Mouse (Mus musculus): ENCODE results near the gene Gm17349.

DNA sequence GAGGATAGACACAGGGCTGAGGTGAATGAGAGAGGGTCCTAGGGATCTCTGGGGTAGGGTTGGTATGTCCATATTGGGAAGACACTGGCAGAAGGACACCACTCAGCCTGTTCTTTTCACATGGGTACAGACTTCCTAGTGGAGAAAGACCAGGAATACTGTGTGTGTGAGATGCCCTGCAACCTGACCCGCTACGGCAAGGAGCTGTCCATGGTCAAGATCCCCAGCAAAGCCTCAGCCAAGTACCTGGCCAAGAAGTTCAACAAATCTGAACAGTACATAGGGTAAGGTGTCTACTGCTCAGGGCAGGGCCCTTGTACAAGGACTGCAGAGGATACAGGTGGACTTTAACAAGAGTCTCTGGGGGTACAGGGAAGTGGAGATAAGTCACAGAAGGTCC, 8.0 kb downstream of the Gm17349 start:
- TF ChIP-seq POLR2A (IDR thresholded peaks at IDR 0.05; ENCODE audit: control insufficient read depth, low read depth, low read length), result no peak
- TF ChIP-seq CTCF (IDR thresholded peaks at IDR 0.05; ENCODE audit: control insufficient read depth, insufficient read depth, insufficient replicate concordance, low read depth, low read length), result no peak

All from testis, adult 2 months (tissue).